Mouse (Mus musculus): ENCODE data around the gene Rxylt1. TPM values are rescaled to one million over a fixed set of nuclear protein-coding genes. Genes with fewer than 3 reads are reported as not detected.
A peak's percentile ranks its signal among the peaks of the same experiment; 100 is the strongest.

The Rxylt1 gene
- total RNA-seq (2012; rRNA removed): 24.3 and 30.6 TPM in 2 replicates
- polyA plus RNA-seq (2012; ENCODE audit: insufficient read depth in 1 of 2, insufficient read length in 2 of 2, low read depth in 1 of 2, low replicate concordance in 2 of 2, missing spikeins in 1 of 2): 10 to 100 TPM in 1 of 2 experiments, not detected in 1; 26.1 TPM

DNA sequence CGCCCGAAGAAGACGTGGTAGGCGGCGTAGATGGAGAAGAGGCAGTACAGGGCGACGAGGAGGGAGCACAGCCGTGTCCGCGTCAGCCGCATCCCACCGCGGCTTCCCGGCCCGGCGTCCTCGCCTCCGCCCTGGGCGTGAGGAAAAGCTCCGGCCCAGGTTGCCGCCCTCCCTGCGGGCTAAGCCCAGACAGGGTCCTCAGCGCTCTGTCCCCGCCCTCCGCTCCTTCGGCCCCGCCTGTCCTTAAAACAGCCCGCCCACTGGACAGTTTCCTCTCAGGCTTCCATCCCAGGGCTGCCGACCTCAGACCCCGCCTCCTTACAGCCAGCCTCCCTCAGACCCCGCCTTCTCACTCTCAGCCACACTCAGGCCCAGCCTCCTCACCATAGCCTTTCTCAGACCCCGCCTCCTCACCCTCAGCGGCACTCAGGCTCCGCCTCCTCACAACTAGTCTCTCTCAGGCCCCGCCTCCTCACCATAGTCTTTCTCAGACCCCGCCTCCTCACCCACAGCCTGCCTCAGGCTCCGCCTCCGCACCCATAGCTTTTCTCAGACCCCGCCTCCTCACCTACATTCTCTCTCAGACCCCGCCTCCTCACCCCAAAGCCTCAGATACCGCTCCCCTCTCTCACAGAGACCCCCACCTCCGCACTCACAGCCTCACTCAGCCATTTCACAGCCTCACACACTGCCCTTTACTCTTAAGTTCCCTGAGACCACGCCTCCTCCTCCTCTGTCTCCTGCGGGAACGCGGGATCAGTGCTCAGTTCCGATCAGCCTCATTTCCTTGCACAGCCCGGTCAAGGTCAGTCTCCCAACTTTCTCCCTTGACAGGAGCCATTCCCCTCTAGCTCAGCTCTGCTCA, at the start of gene Rxylt1:
Gene Rxylt1, minus strand, starts transcription at position 392 of the 865 bp plus-strand sequence.
- Histone ChIP-seq H3K4me3 (ENCODE audit: control insufficient read depth in 1 of 2, insufficient read depth in 1 of 2, low read depth in 2 of 2, low read length in 2 of 2) (peak within 1 kb of the TSS; percentile 84 to 86), H3K4me1 (ENCODE audit: control insufficient read depth in 1 of 2, insufficient read depth in 2 of 2, low read length in 2 of 2) (peaks cover 3 to 4% of the 10 kb centered on the region in 2 experiments), H3K27ac (ENCODE audit: control insufficient read depth, low read depth, low read length) (no peak within 1 kb of the TSS), H3K9me3 (replicated peaks; ENCODE audit: insufficient read depth, low read length) (no peaks in the 10 kb centered on the region), H3K27me3 (ENCODE audit: control insufficient read depth in 1 of 2, insufficient read depth in 2 of 2, low read length in 2 of 2) (no peaks in the 10 kb centered on the region), H3K9ac (ENCODE audit: control insufficient read depth, low read depth, low read length, poor library complexity, severe bottlenecking) (peak within 1 kb of the TSS; percentile 76), H3K79me2 (ENCODE audit: control insufficient read depth, insufficient read depth, low read length, poor library complexity) (peaks cover 2% of the 10 kb centered on the region), H3K36me3 (ENCODE audit: control insufficient read depth in 1 of 2, insufficient read depth in 2 of 2, low read length in 2 of 2) (peaks cover 2 to 8% of the 10 kb centered on the region in 2 experiments; a peak in 3 of 4 replicates)
- peak; percentile 97 for DNase-seq (ENCODE audit: low read depth, low spot score)
- TF ChIP-seq USF1 (IDR thresholded peaks at IDR 0.05; ENCODE audit: low read depth, low read length) (no peak), POLR2A (IDR thresholded peaks at IDR 0.05; ENCODE audit: control insufficient read depth in 1 of 2, insufficient read depth in 1 of 2, low read depth in 1 of 2, low read length in 2 of 2, poor library complexity in 1 of 2) (peak; percentile 66 to 75; a peak in 3 of 4 replicates), NELFE (IDR thresholded peaks at IDR 0.05; ENCODE audit: low read depth, low read length) (peak; percentile 67), ZC3H11A (IDR thresholded peaks at IDR 0.05; ENCODE audit: low read depth, low read length) (no peak), ZMIZ1 (IDR thresholded peaks at IDR 0.05; ENCODE audit: low read depth, low read length) (no peak), UBTF (IDR thresholded peaks at IDR 0.05; ENCODE audit: borderline replicate concordance, insufficient read depth, low read depth, low read length) (peak; percentile 90; the same call in 1 of the 2 replicates)

DNA sequence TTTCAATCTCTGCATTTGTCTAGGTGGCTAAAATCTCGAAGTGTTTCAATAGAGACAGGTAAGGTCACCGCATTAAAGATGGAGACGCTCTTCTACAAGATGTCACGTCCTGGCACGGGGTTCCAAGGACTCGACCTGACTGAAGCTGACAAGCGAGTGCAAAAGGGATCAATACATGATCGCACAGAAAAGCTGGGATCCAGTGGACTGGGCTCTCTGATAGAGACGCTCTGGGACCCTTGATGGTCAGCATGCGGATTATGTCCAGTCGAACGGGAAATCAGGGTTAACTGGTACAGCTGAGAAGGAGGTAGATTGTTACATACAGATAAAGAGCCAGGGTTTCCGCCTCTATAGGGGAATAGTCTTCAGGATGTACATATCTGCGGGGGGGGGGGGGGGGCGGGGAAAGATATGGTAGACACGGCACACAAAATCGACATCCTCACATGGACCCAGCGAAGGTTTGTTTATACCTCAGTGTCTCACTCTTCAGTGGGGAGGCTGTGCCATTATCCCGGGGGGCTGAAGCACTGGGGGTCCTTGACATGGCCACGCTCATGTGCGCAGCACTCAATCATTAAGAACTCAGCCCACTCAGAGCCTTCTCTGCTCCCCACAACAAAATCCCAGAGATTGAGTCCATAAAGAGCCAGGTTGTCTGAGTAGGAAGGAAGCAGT, 24.3 kb upstream of the Rxylt1 start:
- Histone ChIP-seq H3K4me1 (ENCODE audit: control insufficient read depth in 1 of 2, insufficient read depth in 2 of 2, low read length in 2 of 2) (no peaks in the 10 kb centered on the region), H3K36me3 (ENCODE audit: control insufficient read depth in 1 of 2, insufficient read depth in 2 of 2, low read length in 2 of 2) (no peaks in the 10 kb centered on the region), H3K27ac (ENCODE audit: control insufficient read depth, low read depth, low read length) (no peak overlapping the region), H3K79me2 (ENCODE audit: control insufficient read depth, insufficient read depth, low read length, poor library complexity) (no peaks in the 10 kb centered on the region), H3K4me3 (ENCODE audit: control insufficient read depth in 1 of 2, insufficient read depth in 1 of 2, low read depth in 2 of 2, low read length in 2 of 2) (no peak overlapping the region), H3K9ac (ENCODE audit: control insufficient read depth, low read depth, low read length, poor library complexity, severe bottlenecking) (no peak overlapping the region), H3K9me3 (replicated peaks; ENCODE audit: insufficient read depth, low read length) (no peaks in the 10 kb centered on the region), H3K27me3 (ENCODE audit: control insufficient read depth in 1 of 2, insufficient read depth in 2 of 2, low read length in 2 of 2) (no peaks in the 10 kb centered on the region)
- DNase-seq (ENCODE audit: low read depth, low spot score): no peak
- TF ChIP-seq USF1 (IDR thresholded peaks at IDR 0.05; ENCODE audit: low read depth, low read length) (no peak), NRF1 (IDR thresholded peaks at IDR 0.05; ENCODE audit: insufficient read depth, low read depth, low read length, poor library complexity, severe bottlenecking) (no peak), MAZ (IDR thresholded peaks at IDR 0.05; ENCODE audit: low read depth, low read length) (no peak), JUND (IDR thresholded peaks at IDR 0.05; ENCODE audit: low read depth, low read length) (no peak), POLR2AphosphoS5 (IDR thresholded peaks at IDR 0.05; ENCODE audit: borderline replicate concordance, low read depth, low read length) (no peak), RAD21 (IDR thresholded peaks at IDR 0.05; ENCODE audit: low read depth, low read length) (no peak), BHLHE40 (IDR thresholded peaks at IDR 0.05; ENCODE audit: borderline replicate concordance, low read depth, low read length) (no peak)
